Mouse (Mus musculus): ENCODE data around the gene Bves.
"Not testable (repeated sequence)": the region's sequence is repeated elsewhere in the genome, so short reads cannot be mapped to it uniquely, and the experiment has no call there.

Gene Bves

GRCm38 (mm10) chr10:45335434-45336422 is at the start of gene Bves:
Bves (plus strand) TSS chr10:45335772.
- peak; percentile 82 for DNase-seq

GRCm38 (mm10) chr10:45288351-45288750 is 47.2 kb upstream of the Bves start:
- no peak for DNase-seq

DNA sequence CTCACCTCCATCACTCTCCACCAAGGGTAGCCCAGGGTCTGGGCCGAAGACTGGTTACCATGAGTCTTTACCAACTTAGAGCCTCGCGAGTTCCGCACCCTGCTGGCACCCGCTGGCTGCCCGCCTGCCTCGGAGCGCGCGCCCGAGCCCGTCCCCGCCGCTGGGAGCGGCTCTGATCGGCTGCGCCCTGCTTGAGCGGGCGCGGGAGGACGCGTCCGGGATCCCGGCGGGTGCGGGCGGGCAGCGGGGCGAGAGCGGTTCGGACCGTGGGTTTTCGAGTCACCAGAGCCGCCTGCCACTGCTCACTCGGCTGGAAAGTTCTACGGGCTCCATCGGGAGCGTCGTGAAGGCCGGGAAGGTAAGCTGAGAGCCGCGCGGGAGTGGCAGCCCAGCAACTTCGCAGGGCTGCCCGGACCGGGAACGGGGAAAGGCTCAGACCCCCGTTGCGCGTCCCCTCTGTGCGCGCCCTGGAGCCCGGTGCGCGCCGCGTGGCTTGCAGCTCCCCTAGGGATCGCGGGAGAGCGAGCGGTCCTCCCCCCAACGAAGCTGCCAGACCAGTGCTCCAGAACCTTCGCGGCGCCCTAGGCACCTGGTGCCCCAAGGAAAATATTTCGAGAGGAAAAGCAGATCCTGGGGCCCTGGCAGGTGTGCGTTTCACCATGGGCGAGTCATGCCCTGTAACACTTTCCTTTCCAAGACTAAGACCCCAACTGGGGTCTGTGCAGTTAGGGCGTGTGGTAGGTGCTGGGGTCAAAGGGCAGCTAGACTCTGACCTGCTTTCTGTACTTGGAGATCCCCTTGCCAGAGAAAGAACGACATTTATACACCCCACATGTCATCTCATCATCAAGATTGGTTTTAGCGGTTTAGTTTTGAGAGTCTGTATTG is 46.1 kb upstream of the Bves start:
- peak; percentile 68 for DNase-seq

DNA sequence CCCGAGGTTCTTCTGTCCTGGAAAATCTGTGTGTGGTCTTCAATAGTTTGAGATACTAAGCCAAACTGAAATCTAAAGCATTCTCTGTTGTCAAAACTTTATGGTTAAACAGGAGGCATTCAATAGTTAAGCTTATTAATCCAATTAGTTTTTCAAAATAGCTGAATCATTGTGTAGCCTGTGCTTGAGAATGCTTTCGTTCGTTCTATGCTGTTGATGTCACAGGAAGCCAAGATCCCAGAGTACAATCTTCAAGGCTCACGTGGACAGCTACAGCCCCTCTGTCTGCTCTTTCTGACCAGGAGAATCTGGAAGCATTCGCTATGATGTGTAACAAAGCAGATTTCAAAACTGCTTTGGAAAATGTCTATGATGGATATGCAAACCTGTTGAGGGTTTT is 45.0 kb upstream of the Bves start:
- DNase-seq, result no peak

DNA sequence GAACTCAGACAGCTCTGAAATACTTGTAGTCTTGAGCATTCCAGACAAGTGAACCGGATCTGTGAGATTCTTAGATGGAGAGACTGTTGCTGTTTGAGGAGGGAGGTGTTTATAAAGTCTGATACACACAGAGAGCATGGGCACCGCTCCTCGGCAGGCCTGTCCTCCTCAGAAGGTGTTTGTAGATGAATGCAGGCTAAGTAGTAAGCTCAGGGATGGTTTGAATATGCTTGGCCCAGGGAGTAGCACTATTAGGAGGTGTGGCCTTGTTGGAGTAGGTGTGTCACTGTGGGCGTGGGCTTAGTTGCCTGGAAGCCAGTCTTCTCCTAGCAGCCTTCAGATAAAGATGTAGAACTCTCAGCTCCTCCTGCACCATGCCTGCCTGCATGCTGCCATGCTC is 43.4 kb upstream of the Bves start:
- not testable (repeated sequence) for DNase-seq

- DNase-seq, result no peak
Observed at GRCm38 (mm10) chr10:45295093-45295492, 40.5 kb upstream of the Bves start.

GRCm38 (mm10) chr10:45298503-45298902 is 37.1 kb upstream of the Bves start:
- DNase-seq, result no peak

GRCm38 (mm10) chr10:45299509-45299908 is 36.1 kb upstream of the Bves start:
- DNase-seq, result no peak

DNA sequence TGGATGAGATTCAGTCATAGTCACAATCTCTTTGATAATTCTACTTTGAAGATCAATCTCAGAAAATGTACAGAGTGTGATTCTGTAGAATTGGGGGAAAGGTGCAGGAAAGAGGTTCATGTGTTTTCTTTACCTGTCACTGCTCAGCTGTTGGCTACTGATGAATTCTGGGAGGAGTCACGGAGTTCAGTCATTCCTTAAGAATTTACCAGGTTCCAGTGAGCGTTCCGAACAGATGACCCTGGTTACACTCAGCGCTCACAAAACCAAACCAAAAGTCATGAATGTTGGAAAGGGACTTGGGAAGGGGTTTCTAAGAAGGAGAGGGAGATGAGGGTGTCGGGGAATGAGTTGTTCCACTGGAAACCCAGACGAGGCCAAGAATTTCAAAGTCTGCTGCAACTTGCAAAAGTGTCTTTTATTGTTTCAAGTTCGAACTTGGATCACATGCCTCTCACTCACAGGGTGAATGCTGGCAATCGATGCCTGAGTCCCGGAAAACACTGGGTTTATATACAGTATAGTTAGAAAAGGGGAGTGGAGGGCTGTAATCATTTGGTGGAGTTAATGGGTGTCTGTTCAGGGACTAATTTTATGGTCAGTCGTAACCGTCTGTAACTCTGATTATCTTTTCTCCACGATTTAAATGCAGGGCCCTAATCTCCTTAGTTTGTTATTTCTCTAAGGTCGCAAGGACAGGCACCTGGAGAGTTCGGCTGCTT is 32.1 kb upstream of the Bves start:
- no peak for DNase-seq

DNA sequence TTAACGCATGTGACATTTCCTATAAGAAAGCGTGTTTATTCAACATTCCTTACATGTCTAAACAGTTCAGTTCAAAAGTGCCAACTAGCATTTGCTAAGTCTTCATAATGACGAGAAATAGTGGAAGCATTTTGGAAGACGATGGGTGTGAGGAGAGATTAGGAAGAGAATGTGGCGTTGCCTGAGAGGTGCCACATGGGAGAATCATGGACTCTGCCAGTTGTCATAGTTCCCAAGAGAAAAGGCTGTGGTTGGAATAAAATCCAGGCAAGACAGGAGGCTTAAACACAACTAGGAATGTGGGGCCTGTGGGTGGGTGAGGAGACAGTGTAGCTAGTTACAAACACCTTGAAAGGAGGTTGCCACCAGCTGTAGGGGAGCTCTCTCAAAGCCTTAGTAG is 30.4 kb upstream of the Bves start:
- DNase-seq, result no peak

- DNase-seq, result no peak
Observed at GRCm38 (mm10) chr10:45311129-45311528, 24.4 kb upstream of the Bves start.

- no peak for DNase-seq
Observed at GRCm38 (mm10) chr10:45311624-45312023, 23.9 kb upstream of the Bves start.

DNA sequence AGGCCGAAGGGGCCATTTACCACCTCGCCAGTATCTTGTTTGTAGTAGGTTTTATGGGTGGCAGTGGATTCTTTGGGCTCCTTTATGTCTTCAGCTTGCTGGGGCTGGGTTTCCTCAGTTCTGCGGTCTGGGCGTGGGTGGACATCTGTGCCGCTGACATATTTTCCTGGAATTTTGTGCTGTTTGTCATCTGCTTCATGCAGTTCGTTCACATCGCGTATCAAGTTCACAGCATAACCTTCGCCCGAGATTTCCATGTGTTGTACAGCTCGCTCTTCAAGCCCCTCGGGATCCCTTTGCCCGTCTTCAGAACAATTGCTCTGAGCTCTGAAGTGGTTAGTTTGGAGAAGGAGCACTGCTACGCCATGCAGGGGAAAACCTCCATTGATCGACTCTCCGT is 20.7 kb upstream of the Bves start:
- DNase-seq, result no peak

DNA sequence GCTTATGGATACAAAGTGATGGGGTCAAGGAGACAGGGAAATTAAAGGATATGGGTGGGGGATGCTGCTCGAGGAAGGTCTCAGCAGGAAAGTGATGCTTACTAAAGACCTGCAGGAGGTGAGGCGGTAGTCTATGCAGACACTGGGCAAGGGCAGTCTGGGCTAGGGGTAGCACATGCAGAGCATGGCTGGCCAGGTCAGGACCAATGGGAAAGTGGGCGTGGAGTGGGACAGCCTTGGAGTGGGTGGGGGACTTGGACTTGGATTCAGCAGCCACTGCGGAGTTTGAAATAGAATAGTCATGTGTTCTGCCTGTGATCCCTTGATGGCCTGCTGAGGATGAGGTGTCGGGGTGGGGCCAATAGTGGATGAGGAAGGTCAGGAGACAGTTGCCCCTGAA is 16.6 kb upstream of the Bves start:
- DNase-seq, result no peak

GRCm38 (mm10) chr10:45320296-45320695 is 15.3 kb upstream of the Bves start:
- no peak for DNase-seq

DNA sequence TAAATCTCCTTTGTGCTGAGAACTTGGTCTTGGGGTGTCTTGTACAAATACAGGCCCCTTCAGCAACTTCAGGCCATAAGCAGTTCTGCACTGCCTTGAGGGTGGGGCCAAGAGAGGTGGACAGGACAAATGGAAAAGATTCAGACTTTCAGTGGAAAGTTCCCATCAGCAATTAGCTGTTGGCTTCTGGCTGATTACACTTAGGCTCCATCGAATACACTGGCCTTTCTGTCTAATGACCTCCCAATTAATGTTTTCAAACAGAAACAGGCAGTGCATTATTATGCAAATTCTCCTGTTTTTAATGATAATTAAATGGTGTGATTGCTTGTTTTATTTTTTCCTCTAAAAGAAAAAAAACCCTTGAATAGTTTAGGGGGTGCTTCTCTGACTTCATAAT is 11.4 kb upstream of the Bves start:
- no peak for DNase-seq

- DNase-seq, result no peak
Observed at GRCm38 (mm10) chr10:45328196-45329000, 7.2 kb upstream of the Bves start.

DNA sequence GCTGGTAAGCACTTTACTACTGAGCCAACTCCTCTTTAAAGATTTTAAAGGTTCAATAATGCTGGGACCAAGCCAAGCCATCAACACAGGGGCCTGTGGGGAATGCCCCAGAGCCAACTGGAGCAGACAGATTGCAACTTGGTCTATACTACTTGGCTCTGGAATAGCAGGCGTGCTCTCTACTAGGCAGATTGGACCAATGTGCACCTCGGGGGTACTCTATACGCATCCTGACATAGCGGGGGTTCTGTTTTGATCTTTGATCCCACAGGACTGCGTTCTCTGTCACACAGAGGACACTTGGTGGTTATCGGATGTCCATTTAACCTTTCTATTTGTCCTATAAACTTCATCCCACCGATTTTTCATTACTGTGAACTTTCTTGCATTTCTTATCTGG is 647 bp upstream of the Bves start:
- peak; percentile 9 for DNase-seq

- no peak for DNase-seq
Observed at GRCm38 (mm10) chr10:45339106-45339505, 3.5 kb downstream of the Bves start.

GRCm38 (mm10) chr10:45344381-45344780 is 8.8 kb downstream of the Bves start:
- no peak for DNase-seq

- peak; percentile 35 for DNase-seq
Observed at GRCm38 (mm10) chr10:45345217-45345616, 9.6 kb downstream of the Bves start.

DNA sequence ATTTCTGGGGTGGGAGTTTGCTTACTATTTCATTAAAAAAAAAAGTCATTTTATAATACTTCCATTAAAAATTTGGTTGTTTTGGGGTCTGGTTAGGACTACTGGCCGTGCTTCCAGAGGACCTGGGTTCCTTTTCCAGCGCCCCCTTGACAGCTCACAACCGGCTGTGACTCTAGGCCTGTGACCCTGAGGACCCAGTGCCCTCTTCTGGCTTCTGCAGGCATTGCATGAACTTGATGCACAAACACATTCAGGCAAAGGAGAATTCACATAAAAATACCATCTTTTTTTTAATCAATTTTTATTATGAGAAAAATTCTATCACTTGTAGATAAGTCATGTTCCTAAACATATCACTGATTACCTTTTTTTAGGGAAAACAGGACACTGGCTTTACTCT is 12.6 kb downstream of the Bves start:
- DNase-seq, result not testable (repeated sequence)
